Mouse (Mus musculus) limb, embryonic 14.5 days (tissue): ENCODE data around the gene Notch2. TPM values are rescaled to one million over a fixed set of nuclear protein-coding genes. Genes with fewer than 3 reads are reported as not detected.
A peak's percentile ranks its signal among the peaks of the same experiment; 100 is the strongest.

Source experiments
- ATAC-seq: fragments of 200-750 bp; cut with Nextera tagmentation; 2 replicates; pipeline ENCODE4 v1.8.0; 2017; ENCODE audit warnings: low read depth, moderate number of reproducible peaks, moderate TSS enrichment; ENCODE audit not compliant: low FRiP score
- DNase-seq: peaks from one replicate; pipeline ENCODE4 v3.0.0-alpha.2; 2015; ENCODE audit warnings: low spot score
- H3K27ac ChIP-seq: fragments of 300-500 bp; sonication (generic); replicated peaks from 2 replicates; pipeline ENCODE4 v1.5.1; 2014; ENCODE audit warnings: low read depth, mild to moderate bottlenecking, low read length, moderate library complexity, mixed read lengths
- H3K27me3 ChIP-seq: fragments of 300-500 bp; sonication (generic); 2 replicates; pipeline ENCODE4 v1.6.1; 2014; ENCODE audit warnings: low read length, mixed read lengths; ENCODE audit not compliant: control insufficient read depth, insufficient read depth
- H3K36me3 ChIP-seq: fragments of 300-500 bp; sonication (generic); 2 replicates; pipeline ENCODE4 v1.6.1; 2014; ENCODE audit warnings: mild to moderate bottlenecking, low read length, moderate library complexity, mixed read lengths; ENCODE audit not compliant: control insufficient read depth, insufficient read depth
- H3K4me1 ChIP-seq: fragments of 300-500 bp; sonication (generic); 2 replicates; pipeline ENCODE4 v1.6.1; 2014; ENCODE audit warnings: antibody characterized with exemption, low read length, mixed read lengths; ENCODE audit not compliant: control insufficient read depth, insufficient read depth
- H3K4me2 ChIP-seq: fragments of 300-500 bp; sonication (generic); replicated peaks from 2 replicates; pipeline ENCODE4 v1.6.1; 2014; ENCODE audit warnings: low read depth, mild to moderate bottlenecking, low read length, moderate library complexity; ENCODE audit not compliant: severe bottlenecking
- H3K4me3 ChIP-seq: fragments of 300-500 bp; sonication (generic); replicated peaks from 2 replicates; pipeline ENCODE4 v1.5.1; 2014; ENCODE audit warnings: low read length
- H3K9ac ChIP-seq: fragments of 300-500 bp; sonication (generic); 2 replicates; pipeline ENCODE4 v1.6.1; 2014; ENCODE audit warnings: mild to moderate bottlenecking, low read depth, low read length, moderate library complexity; ENCODE audit not compliant: severe bottlenecking
- H3K9me3 ChIP-seq: fragments of 300-500 bp; sonication (generic); 2 replicates; pipeline ENCODE4 v1.6.1; 2016; ENCODE audit warnings: low read length; ENCODE audit not compliant: control insufficient read depth
- POLR2A ChIP-seq: fragments of 200-500 bp; IDR thresholded peaks from 2 replicates; pipeline ENCODE4 v1.8.0; 2012; ENCODE audit warnings: inconsistent platforms, mild to moderate bottlenecking, moderate library complexity, borderline replicate concordance; ENCODE audit not compliant: insufficient read depth, insufficient read length; ENCODE audit errors: extremely low read depth
- WGBS: fragments of 180-500 bp; shearing (Covaris S2); extraction: QIAGEN DNeasy Blood & Tissue Kit; methylation state at CpG from one replicate; pipeline ENCODE4 v1.1.7; 2014; 5-methylcytosine and 5-hydroxymethylcytosine counted together
- polyA plus RNA-seq, 2 experiments: library from polyadenylated mRNA; depleted of rRNA in 1 of 2; stranded (reverse) in 1 of 2; unstranded in 1 of 2; fragments of >200 nt; fragmentation: Nextera tagmentation in 1 of 2; extraction: Ambion mirVana in 1 of 2; gene quantifications; 2 replicates each; pipeline versions ENCODE4 v1.2.1 to v1.2.3; 2012 to 2014

The Notch2 gene
- polyA plus RNA-seq, 2 experiments, result 38.7 to 48.5 TPM

- H3K4me3 ChIP-seq, result no peak overlapping the region
- peaks cover 60% of the 10 kb centered on the region for H3K36me3 ChIP-seq
- H3K27me3 ChIP-seq, result no peaks in the 10 kb centered on the region
- ATAC-seq (peak; percentile 36; the same call in 1 of the 2 replicates), DNase-seq (peak; percentile 44)
- H3K9me3 ChIP-seq, result no peaks in the 10 kb centered on the region
- no peak overlapping the region for H3K4me2 ChIP-seq
- peaks cover 33% of the 10 kb centered on the region for H3K4me1 ChIP-seq
- H3K27ac ChIP-seq, result peak overlapping the region; percentile 65
- 54% methylated on average over 4 of the region's 4 CpGs for WGBS
- TF ChIP-seq POLR2A, result no peak
- H3K9ac ChIP-seq, result no peak overlapping the region
These were observed 60.2 kb downstream of the Notch2 start for GRCm38 (mm10) chr3:98073545-98073944.

GRCm38 (mm10) chr3:98074622-98075231 lies 61.4 kb downstream of the Notch2 start:
- peaks cover 61% of the 10 kb centered on the region for H3K36me3 ChIP-seq
- DNase-seq, result peak; percentile 44
- TF ChIP-seq POLR2A, result no peak
- WGBS, result 34% methylated on average over 6 of the region's 6 CpGs
- no peak overlapping the region for H3K4me2 ChIP-seq
- no peak overlapping the region for H3K4me3 ChIP-seq
- no peaks in the 10 kb centered on the region for H3K27me3 ChIP-seq
- peaks cover 26% of the 10 kb centered on the region for H3K4me1 ChIP-seq
- peak overlapping the region; percentile 55; the same call in 1 of the 2 replicates for H3K27ac ChIP-seq
- H3K9me3 ChIP-seq, result no peaks in the 10 kb centered on the region
- H3K9ac ChIP-seq, result no peak overlapping the region
- no peak for ATAC-seq

- 74% methylated on average over 5 of the region's 5 CpGs for WGBS
- Histone ChIP-seq H3K27ac (no peak overlapping the region), H3K4me1 (peaks cover 18% of the 10 kb centered on the region), H3K27me3 (no peaks in the 10 kb centered on the region), H3K4me3 (no peak overlapping the region), H3K9ac (no peak overlapping the region), H3K36me3 (peaks cover 54% of the 10 kb centered on the region), H3K4me2 (no peak overlapping the region), H3K9me3 (no peaks in the 10 kb centered on the region)
- no peak for TF ChIP-seq POLR2A
- DNase-seq, result no peak
- no peak for ATAC-seq
These were observed 64.5 kb downstream of the Notch2 start for GRCm38 (mm10) chr3:98077866-98078265.

- H3K36me3 ChIP-seq, result peaks cover 48% of the 10 kb centered on the region
- ATAC-seq (no peak), DNase-seq (no peak)
- no peaks in the 10 kb centered on the region for H3K27me3 ChIP-seq
- no peak for TF ChIP-seq POLR2A
- WGBS, result 74% methylated on average over 1 of the region's 1 CpGs
- peaks cover 13% of the 10 kb centered on the region for H3K4me1 ChIP-seq
- H3K27ac ChIP-seq, result no peak overlapping the region
- no peak overlapping the region for H3K4me3 ChIP-seq
- no peak overlapping the region for H3K9ac ChIP-seq
- H3K9me3 ChIP-seq, result no peaks in the 10 kb centered on the region
- H3K4me2 ChIP-seq, result no peak overlapping the region
These were observed 65.5 kb downstream of the Notch2 start for GRCm38 (mm10) chr3:98078816-98079215.

GRCm38 (mm10) chr3:98079601-98080215 lies 66.4 kb downstream of the Notch2 start:
- Histone ChIP-seq H3K27me3 (no peaks in the 10 kb centered on the region), H3K4me2 (no peak overlapping the region), H3K9me3 (no peaks in the 10 kb centered on the region), H3K4me3 (no peak overlapping the region), H3K27ac (no peak overlapping the region), H3K4me1 (peaks cover 17% of the 10 kb centered on the region), H3K9ac (no peak overlapping the region), H3K36me3 (peaks cover 42% of the 10 kb centered on the region)
- DNase-seq (no peak), ATAC-seq (no peak)
- TF ChIP-seq POLR2A, result no peak
- WGBS, result 86% methylated on average over 2 of the region's 2 CpGs
